Mouse (Mus musculus) CH12.LX (cell line): ENCODE measurements around the gene Ldlr.

Experiments
- CTCF ChIP-seq, 2 experiments: IDR thresholded peaks in 1 of 2; conservative IDR thresholded peaks in 1 of 2; 2 replicates each; pipeline ENCODE4 v1.5.1; 2011 to 2012; ENCODE audit warnings: low read depth in 2 of 2, low read length in 2 of 2, improper control_type of control experiment in 1 of 2, inconsistent platforms in 1 of 2, mild to moderate bottlenecking in 1 of 2, moderate library complexity in 1 of 2
- EP300 ChIP-seq: IDR thresholded peaks from 2 replicates; pipeline ENCODE4 v1.6.1; 2011; ENCODE audit warnings: low read length, improper control_type of control experiment
- POLR2A ChIP-seq: IDR thresholded peaks from 2 replicates; pipeline ENCODE4 v1.6.1; 2011; ENCODE audit warnings: low read depth, mild to moderate bottlenecking, improper control_type of control experiment, low read length
- RAD21 ChIP-seq: IDR thresholded peaks from 2 replicates; pipeline ENCODE4 v1.6.1; 2011; ENCODE audit warnings: low read depth, mild to moderate bottlenecking, low read length, improper control_type of control experiment, moderate library complexity
- ZKSCAN1 ChIP-seq: IDR thresholded peaks from 2 replicates; pipeline ENCODE4 v1.6.1; 2012; ENCODE audit warnings: low read depth, inconsistent platforms, low read length, improper control_type of control experiment, borderline replicate concordance

DNA sequence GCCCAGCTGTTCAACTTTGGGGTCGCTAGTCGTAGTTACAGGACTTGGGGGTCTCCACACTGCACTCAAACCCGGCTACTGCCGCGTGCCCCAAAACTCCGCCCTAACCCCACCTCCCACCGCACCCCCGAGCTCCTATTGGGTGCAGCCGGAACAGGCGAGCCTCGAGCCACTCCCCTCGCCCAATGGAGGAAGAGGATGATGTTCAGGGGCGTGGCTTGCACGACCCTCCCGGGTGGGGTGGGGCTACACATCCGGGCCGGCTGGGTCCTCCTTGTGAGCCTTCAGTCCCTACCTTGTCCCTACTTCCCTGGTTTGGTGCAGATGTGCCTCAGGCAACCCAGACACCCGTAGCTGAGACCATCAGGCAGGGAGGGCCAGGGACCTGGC is 859 bp downstream of the Ldlr start:
- no peak for TF ChIP-seq CTCF (conservative IDR thresholded peaks at IDR 0.05 in 1 of 2, IDR thresholded peaks at IDR 0.05 in 1 of 2; ENCODE audit: low read depth in 2 of 2, low read length in 2 of 2)
- no peak for TF ChIP-seq ZKSCAN1
- no peak for TF ChIP-seq RAD21
- no peak for TF ChIP-seq EP300
- TF ChIP-seq POLR2A, result peak; percentile 69
